Mouse (Mus musculus) stomach, embryonic 14.5 days (tissue): ENCODE measurements at regions not wholly inside any gene's neighbourhood (a gene's known extent, or its start where the extent isn't known, plus 50 kb on each side); places are given as distances from the start of the nearest gene placed in this dataset.

Source experiments
- ATAC-seq: fragments of 200-750 bp; cut with Nextera tagmentation; 2 replicates; pipeline ENCODE4 v1.8.0; 2017; ENCODE audit warnings: low read depth, moderate TSS enrichment; ENCODE audit not compliant: insufficient number of reproducible peaks, insufficient read depth, low FRiP score
- H3K27ac ChIP-seq: fragments of 300-500 bp; sonication (generic); 2 replicates; pipeline ENCODE4 v1.5.1; 2014; ENCODE audit warnings: mild to moderate bottlenecking, low read length, moderate library complexity, mixed read lengths
- H3K27me3 ChIP-seq: fragments of 300-500 bp; sonication (generic); 2 replicates; pipeline ENCODE4 v1.6.1; 2014; ENCODE audit warnings: low read length, control low read depth, mixed read lengths; ENCODE audit not compliant: control insufficient read depth, insufficient read depth
- H3K36me3 ChIP-seq: fragments of 300-500 bp; sonication (generic); 2 replicates; pipeline ENCODE4 v1.6.1; 2014; ENCODE audit warnings: mild to moderate bottlenecking, control low read depth, low read length, moderate library complexity, mixed read lengths; ENCODE audit not compliant: control insufficient read depth, insufficient read depth
- H3K4me1 ChIP-seq: fragments of 300-500 bp; sonication (generic); 2 replicates; pipeline ENCODE4 v1.6.1; 2014; ENCODE audit warnings: low read length, control low read depth, mixed read lengths; ENCODE audit not compliant: control insufficient read depth, insufficient read depth
- H3K4me2 ChIP-seq: fragments of 300-500 bp; sonication (generic); replicated peaks from 2 replicates; pipeline ENCODE4 v1.6.1; 2014; ENCODE audit warnings: low read depth, low read length, control low read depth
- H3K4me3 ChIP-seq: fragments of 300-500 bp; sonication (generic); 2 replicates; pipeline ENCODE4 v1.5.1; 2014; ENCODE audit warnings: low read depth, low read length, control low read depth
- H3K9ac ChIP-seq: fragments of 300-500 bp; sonication (generic); replicated peaks from 2 replicates; pipeline ENCODE4 v1.6.1; 2014; ENCODE audit warnings: low read depth, mild to moderate bottlenecking, control low read depth, low read length, moderate library complexity, mixed read lengths
- H3K9me3 ChIP-seq: fragments of 300-500 bp; sonication (generic); 2 replicates; pipeline ENCODE4 v1.6.1; 2016; ENCODE audit warnings: low read depth, low read length, control low read depth; ENCODE audit not compliant: control insufficient read depth
- whole genome bisulfite sequencing: fragments of 180-500 bp; shearing (Covaris S2); extraction: QIAGEN DNeasy Blood & Tissue Kit; methylation state at CpG from one replicate; pipeline ENCODE4 v1.1.7; 2014; 5-methylcytosine and 5-hydroxymethylcytosine counted together

GRCm38 (mm10) chr8:8779931-8780330 is 89.6 kb upstream of the Arglu1 start:
- Histone ChIP-seq H3K4me3 (no peak overlapping the region), H3K36me3 (no peaks in the 10 kb centered on the region), H3K27me3 (no peaks in the 10 kb centered on the region), H3K9ac (no peak overlapping the region), H3K27ac (no peak overlapping the region), H3K4me2 (no peak overlapping the region), H3K9me3 (no peaks in the 10 kb centered on the region), H3K4me1 (no peaks in the 10 kb centered on the region)
- 78% methylated on average over 15 of the region's 15 CpGs for WGBS
- no peak for ATAC-seq

- Histone ChIP-seq H3K4me1 (no peaks in the 10 kb centered on the region), H3K4me2 (no peak overlapping the region), H3K27ac (no peak overlapping the region), H3K9me3 (no peaks in the 10 kb centered on the region), H3K4me3 (no peak overlapping the region), H3K27me3 (no peaks in the 10 kb centered on the region), H3K9ac (no peak overlapping the region), H3K36me3 (no peaks in the 10 kb centered on the region)
- WGBS = 26% methylated on average over 5 of the region's 5 CpGs
- ATAC-seq = no peak
These were observed 84.2 kb upstream of the Arglu1 start for GRCm38 (mm10) chr8:8774496-8775015.

- Histone ChIP-seq H3K4me2 (no peak overlapping the region), H3K27me3 (no peaks in the 10 kb centered on the region), H3K4me3 (no peak overlapping the region), H3K9me3 (no peaks in the 10 kb centered on the region), H3K9ac (no peak overlapping the region), H3K27ac (no peak overlapping the region), H3K36me3 (no peaks in the 10 kb centered on the region), H3K4me1 (no peaks in the 10 kb centered on the region)
- WGBS = 66% methylated on average over 5 of the region's 5 CpGs
- ATAC-seq = no peak
These were observed 82.1 kb upstream of the Arglu1 start for GRCm38 (mm10) chr8:8772424-8772823.

- no peak for ATAC-seq
- Histone ChIP-seq H3K9me3 (no peaks in the 10 kb centered on the region), H3K4me1 (no peaks in the 10 kb centered on the region), H3K4me3 (no peak overlapping the region), H3K36me3 (no peaks in the 10 kb centered on the region), H3K9ac (no peak overlapping the region), H3K27me3 (no peaks in the 10 kb centered on the region), H3K27ac (no peak overlapping the region), H3K4me2 (no peak overlapping the region)
- WGBS = 71% methylated on average over 8 of the region's 8 CpGs
These were observed 80.1 kb upstream of the Arglu1 start for GRCm38 (mm10) chr8:8770397-8770796.

GRCm38 (mm10) chr8:8762354-8762753 is 72.0 kb upstream of the Arglu1 start:
- no peak for ATAC-seq
- Histone ChIP-seq H3K4me3 (no peak overlapping the region), H3K9me3 (no peaks in the 10 kb centered on the region), H3K9ac (no peak overlapping the region), H3K4me2 (no peak overlapping the region), H3K4me1 (no peaks in the 10 kb centered on the region), H3K27me3 (no peaks in the 10 kb centered on the region), H3K36me3 (no peaks in the 10 kb centered on the region), H3K27ac (no peak overlapping the region)
- WGBS = 87% methylated on average over 12 of the region's 12 CpGs

- Histone ChIP-seq H3K4me3 (no peak overlapping the region), H3K4me2 (no peak overlapping the region), H3K27ac (no peak overlapping the region), H3K36me3 (no peaks in the 10 kb centered on the region), H3K4me1 (no peaks in the 10 kb centered on the region), H3K9me3 (no peaks in the 10 kb centered on the region), H3K9ac (no peak overlapping the region), H3K27me3 (no peaks in the 10 kb centered on the region)
- no peak for ATAC-seq
- 52% methylated on average over 8 of the region's 8 CpGs for WGBS
These were observed 68.0 kb upstream of the Arglu1 start for GRCm38 (mm10) chr8:8758283-8758682.

- no peak for ATAC-seq
These were observed 60.9 kb upstream of the Arglu1 start for GRCm38 (mm10) chr8:8751208-8751607.

GRCm38 (mm10) chr8:8746691-8747090 is 56.4 kb upstream of the Arglu1 start:
- H3K4me2 ChIP-seq = no peak overlapping the region
- 72% methylated on average over 1 of the region's 1 CpGs for WGBS

More at GRCm38 (mm10) chr8:8751208-8751607, 60.9 kb upstream of the Arglu1 start:
- H3K4me3 ChIP-seq = no peak overlapping the region
- 89% methylated on average over 15 of the region's 15 CpGs for WGBS
- H3K27me3 ChIP-seq = no peaks in the 10 kb centered on the region
- H3K36me3 ChIP-seq = no peaks in the 10 kb centered on the region
- no peaks in the 10 kb centered on the region for H3K4me1 ChIP-seq
- H3K9ac ChIP-seq = no peak overlapping the region
- no peak overlapping the region for H3K27ac ChIP-seq
- no peaks in the 10 kb centered on the region for H3K9me3 ChIP-seq
- no peak overlapping the region for H3K4me2 ChIP-seq

GRCm38 (mm10) chr8:8745615-8746285 is 55.4 kb upstream of the Arglu1 start:
- ATAC-seq = no peak
- H3K9me3 ChIP-seq = no peaks in the 10 kb centered on the region
- 75% methylated on average over 9 of the region's 9 CpGs for WGBS

More at GRCm38 (mm10) chr8:8746691-8747090, 56.4 kb upstream of the Arglu1 start:
- ATAC-seq = no peak
- H3K9me3 ChIP-seq = no peaks in the 10 kb centered on the region
- H3K4me3 ChIP-seq = no peak overlapping the region
- H3K36me3 ChIP-seq = no peaks in the 10 kb centered on the region
- H3K27me3 ChIP-seq = no peaks in the 10 kb centered on the region
- H3K9ac ChIP-seq = no peak overlapping the region
- no peaks in the 10 kb centered on the region for H3K4me1 ChIP-seq
- no peak overlapping the region for H3K27ac ChIP-seq

More at GRCm38 (mm10) chr8:8745615-8746285, 55.4 kb upstream of the Arglu1 start:
- no peaks in the 10 kb centered on the region for H3K36me3 ChIP-seq
- H3K9ac ChIP-seq = no peak overlapping the region
- H3K4me2 ChIP-seq = no peak overlapping the region
- H3K27ac ChIP-seq = no peak overlapping the region
- H3K27me3 ChIP-seq = no peaks in the 10 kb centered on the region
- H3K4me1 ChIP-seq = peaks cover 8% of the 10 kb centered on the region; the same call in 1 of the 2 replicates
- no peak overlapping the region for H3K4me3 ChIP-seq
